Mouse (Mus musculus): ENCODE data around the gene Tmem30b. TPM values are rescaled to one million over a fixed set of nuclear protein-coding genes. Genes with fewer than 3 reads are reported as not detected.

Tmem30b gene
- total RNA-seq (2012; rRNA removed) = 3.4 and 6.3 TPM in 2 replicates

DNA sequence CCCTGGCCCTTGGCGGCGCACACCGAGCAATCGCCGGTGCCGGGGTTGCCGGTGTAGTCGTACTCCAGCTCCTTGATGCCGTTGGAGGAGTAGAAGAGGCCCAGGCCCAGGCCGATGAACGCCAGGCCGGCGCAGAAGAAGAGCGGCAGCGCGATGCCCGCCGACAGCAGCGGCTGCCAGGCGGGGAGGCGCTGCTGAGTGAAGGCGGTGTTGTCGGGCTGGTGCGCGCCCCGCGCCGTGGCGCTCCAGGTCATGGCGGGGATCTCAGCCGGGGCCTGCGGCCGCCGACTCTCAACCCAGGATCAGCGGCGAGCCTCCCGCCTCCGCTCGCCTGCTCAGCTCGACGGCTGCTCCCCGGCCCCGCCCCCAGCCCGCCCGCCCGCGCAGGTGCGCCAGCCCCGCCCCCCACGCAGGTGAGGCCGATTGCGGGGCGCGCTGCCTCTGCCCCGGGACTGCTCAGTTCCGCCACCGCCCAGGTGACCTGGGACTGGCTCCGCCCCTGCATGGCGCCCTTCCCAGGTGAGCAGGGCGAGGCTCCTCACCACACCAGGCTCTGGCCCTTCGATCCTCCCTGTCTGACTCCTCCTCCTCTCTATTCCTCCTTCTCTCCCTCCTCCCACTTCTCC, at the start of gene Tmem30b:
Tmem30b (minus strand) TSS at position 307 of the 626 bp plus-strand sequence.
- no peak for TF ChIP-seq ZNF384 (IDR thresholded peaks at IDR 0.05; ENCODE audit: low read depth, low read length)
- no peak for TF ChIP-seq CHD2 (IDR thresholded peaks at IDR 0.05; ENCODE audit: low read depth, low read length)
- TF ChIP-seq MAFK (IDR thresholded peaks at IDR 0.05; ENCODE audit: insufficient read depth, low read depth, low read length) = no peak
- no peak for TF ChIP-seq ZC3H11A (IDR thresholded peaks at IDR 0.05; ENCODE audit: borderline replicate concordance, low read depth, low read length)
- TF ChIP-seq HCFC1 (IDR thresholded peaks at IDR 0.05; ENCODE audit: borderline replicate concordance, insufficient read depth, low read length) = no peak
- Histone ChIP-seq H3K4me1 (ENCODE audit: control insufficient read depth in 2 of 2, insufficient read depth in 2 of 2, low read length in 2 of 2, poor library complexity in 1 of 2) (peaks cover 2 to 16% of the 10 kb centered on the region in 2 experiments; a peak in 2 of 4 replicates), H3K36me3 (ENCODE audit: control insufficient read depth, insufficient read depth, low read length, poor library complexity, severe bottlenecking) (no peaks in the 10 kb centered on the region), H3K9ac (ENCODE audit: insufficient read depth, low read depth, low read length, poor library complexity, severe bottlenecking) (peak within 1 kb of the TSS; percentile 73), H3K9me3 (ENCODE audit: control insufficient read depth, insufficient read depth, low read depth, low read length) (no peaks in the 10 kb centered on the region), H3K4me3 (ENCODE audit: insufficient read depth in 1 of 2, low read depth in 1 of 2, low read length in 2 of 2, poor library complexity in 1 of 2, severe bottlenecking in 1 of 2) (peak within 1 kb of the TSS; percentile 69 to 78), H3K27ac (ENCODE audit: insufficient read depth, low read depth, low read length, poor library complexity, severe bottlenecking) (no peak within 1 kb of the TSS)
- in situ Hi-C loops (cut with MboI; ENCODE audit: low sequenced_read_pairs in 2 of 2, unreplicated experiment in 2 of 2) = loop anchor here (25.0 kb wide), 1 partner anchor 509 kb away; no protein-coding TSS in a partner anchor
- DNase-seq (ENCODE audit: low read depth, low spot score) = no peak

GRCm38 (mm10) chr12:73595226-73595625, 49.0 kb upstream of the Tmem30b start:
- no peak for DNase-seq (ENCODE audit: low read depth, low spot score)
- H3K4me3 ChIP-seq (ENCODE audit: insufficient read depth in 1 of 2, low read depth in 1 of 2, low read length in 2 of 2, poor library complexity in 1 of 2, severe bottlenecking in 1 of 2) = no peak overlapping the region
- no peaks in the 10 kb centered on the region for H3K9me3 ChIP-seq (ENCODE audit: control insufficient read depth, insufficient read depth, low read depth, low read length)
- H3K27ac ChIP-seq (ENCODE audit: insufficient read depth, low read depth, low read length, poor library complexity, severe bottlenecking) = no peak overlapping the region
- H3K36me3 ChIP-seq (ENCODE audit: control insufficient read depth, insufficient read depth, low read length, poor library complexity, severe bottlenecking) = no peaks in the 10 kb centered on the region
- in situ Hi-C loops (cut with MboI; ENCODE audit: low sequenced_read_pairs in 2 of 2, unreplicated experiment in 2 of 2) = no loop called here
- H3K9ac ChIP-seq (ENCODE audit: insufficient read depth, low read depth, low read length, poor library complexity, severe bottlenecking) = no peak overlapping the region
- peaks cover 0 to 2% of the 10 kb centered on the region in 2 experiments; a peak in 2 of 4 replicates for H3K4me1 ChIP-seq (ENCODE audit: control insufficient read depth in 2 of 2, insufficient read depth in 2 of 2, low read length in 2 of 2, poor library complexity in 1 of 2)
- no peak for TF ChIP-seq CHD2 (IDR thresholded peaks at IDR 0.05; ENCODE audit: low read depth, low read length)
- TF ChIP-seq ZNF384 (IDR thresholded peaks at IDR 0.05; ENCODE audit: low read depth, low read length) = no peak
- TF ChIP-seq ZC3H11A (IDR thresholded peaks at IDR 0.05; ENCODE audit: borderline replicate concordance, low read depth, low read length) = no peak
- TF ChIP-seq HCFC1 (IDR thresholded peaks at IDR 0.05; ENCODE audit: borderline replicate concordance, insufficient read depth, low read length) = no peak
- TF ChIP-seq MAFK (IDR thresholded peaks at IDR 0.05; ENCODE audit: insufficient read depth, low read depth, low read length) = no peak

DNA sequence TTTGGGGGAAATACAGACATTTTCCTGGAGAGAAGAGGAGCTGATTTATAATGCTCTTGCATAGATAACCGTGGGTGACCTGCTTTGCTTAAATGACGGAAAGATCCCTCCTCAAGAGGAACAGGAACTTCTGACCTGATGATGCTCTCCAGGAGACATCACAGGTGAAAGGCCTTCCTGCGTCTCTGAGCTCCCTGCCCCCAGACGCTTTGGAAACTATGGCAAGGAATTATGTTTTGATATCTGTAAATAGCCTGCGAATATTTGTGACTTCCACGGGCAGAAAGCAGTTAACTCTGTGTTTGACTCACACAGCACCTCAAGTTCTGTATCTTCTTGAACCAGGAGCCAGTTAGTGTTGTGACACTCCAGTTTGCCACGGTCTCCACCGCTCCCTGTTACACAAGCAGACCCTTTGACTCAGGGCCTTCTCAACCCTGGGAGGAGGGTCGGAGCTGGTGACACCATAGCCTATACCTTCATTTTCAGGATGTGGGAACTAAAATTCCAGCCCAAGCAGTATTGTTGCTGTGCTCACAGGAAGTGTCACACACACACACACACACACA, 48.1 kb upstream of the Tmem30b start:
- Histone ChIP-seq H3K27ac (ENCODE audit: insufficient read depth, low read depth, low read length, poor library complexity, severe bottlenecking) (no peak overlapping the region), H3K4me1 (ENCODE audit: control insufficient read depth in 2 of 2, insufficient read depth in 2 of 2, low read length in 2 of 2, poor library complexity in 1 of 2) (no peaks in the 10 kb centered on the region), H3K9ac (ENCODE audit: insufficient read depth, low read depth, low read length, poor library complexity, severe bottlenecking) (no peak overlapping the region), H3K9me3 (ENCODE audit: control insufficient read depth, insufficient read depth, low read depth, low read length) (no peaks in the 10 kb centered on the region), H3K36me3 (ENCODE audit: control insufficient read depth, insufficient read depth, low read length, poor library complexity, severe bottlenecking) (no peaks in the 10 kb centered on the region), H3K4me3 (ENCODE audit: insufficient read depth in 1 of 2, low read depth in 1 of 2, low read length in 2 of 2, poor library complexity in 1 of 2, severe bottlenecking in 1 of 2) (no peak overlapping the region)
- no peak for DNase-seq (ENCODE audit: low read depth, low spot score)
- in situ Hi-C loops (cut with MboI; ENCODE audit: low sequenced_read_pairs in 2 of 2, unreplicated experiment in 2 of 2) = no loop called here
- TF ChIP-seq HCFC1 (IDR thresholded peaks at IDR 0.05; ENCODE audit: borderline replicate concordance, insufficient read depth, low read length) = no peak
- no peak for TF ChIP-seq MAFK (IDR thresholded peaks at IDR 0.05; ENCODE audit: insufficient read depth, low read depth, low read length)

DNA sequence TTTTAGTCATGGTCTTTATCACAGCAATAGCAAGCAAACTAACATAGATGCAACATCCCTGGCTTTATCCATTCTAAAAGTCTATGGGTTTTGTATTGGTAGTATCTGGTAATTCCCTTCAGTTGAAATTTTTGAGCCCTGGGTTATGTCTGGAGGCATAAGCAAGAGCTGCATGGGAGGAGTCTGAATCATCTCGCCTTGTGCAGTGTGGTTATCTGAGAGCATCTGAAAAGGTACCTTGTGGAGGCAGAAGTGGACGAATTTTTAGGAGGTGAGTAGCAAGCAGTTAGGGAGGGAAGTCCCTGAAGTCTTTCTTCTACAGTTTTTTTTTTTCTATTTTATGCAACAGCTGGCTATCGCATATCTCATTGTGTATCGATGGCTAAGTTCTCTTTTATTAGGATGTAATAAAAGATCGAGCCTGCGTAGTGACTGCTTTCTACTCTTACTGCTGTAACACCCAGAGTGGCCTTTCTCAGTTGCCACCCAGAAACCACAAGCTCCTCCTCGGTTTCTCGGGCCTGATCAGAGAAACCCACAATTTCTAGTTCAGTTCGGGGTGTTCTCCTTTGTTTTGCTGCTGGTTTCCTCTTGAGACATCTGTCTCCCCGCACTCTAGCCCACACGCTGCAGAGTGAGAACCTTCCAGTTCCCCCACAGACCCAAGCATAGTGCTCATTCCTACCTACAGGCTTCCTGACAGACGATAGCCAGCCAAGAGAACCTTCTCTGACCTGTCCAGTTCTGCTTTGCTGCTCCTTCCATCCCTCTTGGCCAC, 47.0 kb upstream of the Tmem30b start:
- Histone ChIP-seq H3K36me3 (ENCODE audit: control insufficient read depth, insufficient read depth, low read length, poor library complexity, severe bottlenecking) (no peaks in the 10 kb centered on the region), H3K9me3 (ENCODE audit: control insufficient read depth, insufficient read depth, low read depth, low read length) (no peaks in the 10 kb centered on the region), H3K4me3 (ENCODE audit: insufficient read depth in 1 of 2, low read depth in 1 of 2, low read length in 2 of 2, poor library complexity in 1 of 2, severe bottlenecking in 1 of 2) (no peak overlapping the region), H3K4me1 (ENCODE audit: control insufficient read depth in 2 of 2, insufficient read depth in 2 of 2, low read length in 2 of 2, poor library complexity in 1 of 2) (no peaks in the 10 kb centered on the region), H3K9ac (ENCODE audit: insufficient read depth, low read depth, low read length, poor library complexity, severe bottlenecking) (no peak overlapping the region), H3K27ac (ENCODE audit: insufficient read depth, low read depth, low read length, poor library complexity, severe bottlenecking) (no peak overlapping the region)
- DNase-seq (ENCODE audit: low read depth, low spot score) = no peak
- TF ChIP-seq ZNF384 (IDR thresholded peaks at IDR 0.05; ENCODE audit: low read depth, low read length) = no peak
- no peak for TF ChIP-seq HCFC1 (IDR thresholded peaks at IDR 0.05; ENCODE audit: borderline replicate concordance, insufficient read depth, low read length)
- TF ChIP-seq CHD2 (IDR thresholded peaks at IDR 0.05; ENCODE audit: low read depth, low read length) = no peak
- no peak for TF ChIP-seq MAFK (IDR thresholded peaks at IDR 0.05; ENCODE audit: insufficient read depth, low read depth, low read length)
- TF ChIP-seq ZC3H11A (IDR thresholded peaks at IDR 0.05; ENCODE audit: borderline replicate concordance, low read depth, low read length) = no peak
- in situ Hi-C loops (cut with MboI; ENCODE audit: low sequenced_read_pairs in 2 of 2, unreplicated experiment in 2 of 2) = no loop called here
